Mouse (Mus musculus) heart, postnatal 0 days (tissue): ENCODE measurements at regions not wholly inside any gene's neighbourhood (a gene's known extent, or its start where the extent isn't known, plus 50 kb on each side); places are given as distances from the start of the nearest gene placed in this dataset.

ENCODE experiments used
- ATAC-seq: fragments of 200-750 bp; cut with Nextera tagmentation; 2 replicates; pipeline ENCODE4 v1.8.0; 2017; ENCODE audit warnings: low read depth, moderate number of reproducible peaks, moderate library complexity; ENCODE audit not compliant: insufficient read depth
- DNase-seq: peaks from one replicate; pipeline ENCODE4 v3.0.0-alpha.2; 2016; ENCODE audit warnings: low spot score
- H3K27ac ChIP-seq: fragments of 300-500 bp; sonication (generic); 2 replicates; pipeline ENCODE4 v1.5.1; 2014; ENCODE audit warnings: low read depth, mild to moderate bottlenecking
- H3K27me3 ChIP-seq: fragments of 300-500 bp; sonication (generic); 2 replicates; pipeline ENCODE4 v1.6.1; 2014; ENCODE audit warnings: low read length, mixed read lengths; ENCODE audit not compliant: control insufficient read depth, insufficient read depth
- H3K36me3 ChIP-seq: fragments of 300-500 bp; sonication (generic); replicated peaks from 2 replicates; pipeline ENCODE4 v1.6.1; 2014; ENCODE audit warnings: low read length, mixed read lengths; ENCODE audit not compliant: control insufficient read depth, insufficient read depth
- H3K4me1 ChIP-seq: fragments of 300-500 bp; sonication (generic); 2 replicates; pipeline ENCODE4 v1.6.1; 2014; ENCODE audit warnings: antibody characterized with exemption; ENCODE audit not compliant: control insufficient read depth, insufficient read depth
- H3K4me2 ChIP-seq: fragments of 300-500 bp; sonication (generic); 2 replicates; pipeline ENCODE4 v1.6.1; 2014; ENCODE audit warnings: low read depth, mild to moderate bottlenecking, low read length, moderate library complexity
- H3K4me3 ChIP-seq: fragments of 300-500 bp; sonication (generic); 2 replicates; pipeline ENCODE4 v1.5.1; 2014; ENCODE audit warnings: low read depth, low read length
- H3K9ac ChIP-seq: fragments of 300-500 bp; sonication (generic); replicated peaks from 2 replicates; pipeline ENCODE4 v1.6.1; 2014; ENCODE audit warnings: low read depth, low read length, mixed read lengths
- H3K9me3 ChIP-seq: fragments of 300-500 bp; sonication (generic); replicated peaks from 2 replicates; pipeline ENCODE4 v1.6.1; 2016; ENCODE audit warnings: low read length; ENCODE audit not compliant: control insufficient read depth
- CTCF ChIP-seq: IDR thresholded peaks from 2 replicates; pipeline ENCODE4 v1.5.1; 2016; ENCODE audit warnings: antibody characterized with exemption, control low read depth, low read depth
- EP300 ChIP-seq: IDR thresholded peaks from 2 replicates; pipeline ENCODE4 v1.6.1; 2016; ENCODE audit warnings: antibody characterized with exemption, low read depth
- WGBS: fragments of 180-500 bp; shearing (Covaris S2); extraction: QIAGEN DNeasy Blood & Tissue Kit; methylation state at CpG from one replicate; pipeline ENCODE4 v1.1.7; 2014; 5-methylcytosine and 5-hydroxymethylcytosine counted together

DNA sequence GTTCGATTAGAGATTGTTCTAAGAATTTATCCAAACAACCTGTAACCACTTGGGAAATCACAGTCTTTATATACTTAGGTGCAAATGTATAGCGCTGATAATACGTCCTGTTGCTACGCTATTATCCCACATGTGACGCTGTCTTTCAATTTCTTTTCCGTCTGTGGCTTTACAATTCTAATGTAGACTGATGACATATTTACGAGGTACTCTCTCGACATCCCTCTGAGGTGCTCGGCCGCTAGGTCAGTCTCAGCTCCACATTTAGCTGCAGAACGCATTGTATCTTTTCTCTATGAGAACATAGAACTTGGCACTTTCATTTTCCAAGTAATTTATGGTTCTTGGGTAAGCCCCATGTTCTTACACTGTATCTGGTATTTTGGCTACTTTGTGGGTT, 193.6 kb downstream of the Dact1 start:
- Histone ChIP-seq H3K27me3 (no peaks in the 10 kb centered on the region), H3K27ac (no peak overlapping the region), H3K4me1 (no peaks in the 10 kb centered on the region), H3K36me3 (no peaks in the 10 kb centered on the region), H3K4me3 (no peak overlapping the region), H3K4me2 (no peak overlapping the region), H3K9me3 (no peaks in the 10 kb centered on the region), H3K9ac (no peak overlapping the region)
- DNase-seq (no peak), ATAC-seq (no peak)
- TF ChIP-seq CTCF (no peak), EP300 (no peak)
- WGBS, result 82% methylated on average over 11 of the region's 11 CpGs

GRCm38 (mm10) chr12:71506206-71506605, 196.5 kb downstream of the Dact1 start:
- 56% methylated on average over 4 of the region's 4 CpGs for WGBS
- Histone ChIP-seq H3K9ac (no peak overlapping the region), H3K4me3 (no peak overlapping the region), H3K4me1 (no peaks in the 10 kb centered on the region), H3K27me3 (no peaks in the 10 kb centered on the region), H3K27ac (no peak overlapping the region), H3K4me2 (no peak overlapping the region), H3K36me3 (no peaks in the 10 kb centered on the region), H3K9me3 (no peaks in the 10 kb centered on the region)
- DNase-seq, result no peak
- ATAC-seq, result no peak
- TF ChIP-seq EP300, result no peak
- TF ChIP-seq CTCF, result no peak

DNA sequence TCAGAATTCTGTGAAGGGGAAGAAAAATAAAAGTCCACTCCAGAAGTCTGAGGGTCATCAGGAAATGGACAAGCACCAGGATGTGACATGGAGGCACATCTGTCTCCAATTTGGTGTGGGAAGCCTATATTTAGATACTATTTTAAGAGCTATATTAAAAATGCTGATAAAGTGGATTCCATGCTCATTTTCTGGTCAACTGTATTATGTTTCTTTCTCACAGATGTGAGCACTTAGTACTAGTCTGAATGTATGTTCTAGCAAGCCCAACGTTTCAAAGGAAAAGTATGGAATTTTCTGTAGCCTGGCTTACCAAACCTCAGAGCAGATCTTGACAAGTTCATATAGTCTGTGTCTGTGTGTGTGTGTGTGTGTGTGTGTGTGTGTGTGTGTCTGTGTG, 197.0 kb downstream of the Dact1 start:
- H3K4me1 ChIP-seq, result no peaks in the 10 kb centered on the region
- no peaks in the 10 kb centered on the region for H3K9me3 ChIP-seq
- 70% methylated on average over 1 of the region's 1 CpGs for WGBS
- H3K4me2 ChIP-seq, result no peak overlapping the region
- TF ChIP-seq CTCF, result no peak
- no peaks in the 10 kb centered on the region for H3K36me3 ChIP-seq
- no peak overlapping the region for H3K4me3 ChIP-seq
- H3K27me3 ChIP-seq, result no peaks in the 10 kb centered on the region
- H3K27ac ChIP-seq, result no peak overlapping the region
- no peak for ATAC-seq
- no peak overlapping the region for H3K9ac ChIP-seq
- no peak for DNase-seq

GRCm38 (mm10) chr12:71512915-71513612, 203.4 kb downstream of the Dact1 start:
- H3K27ac ChIP-seq, result no peak overlapping the region
- H3K4me1 ChIP-seq, result no peaks in the 10 kb centered on the region
- H3K36me3 ChIP-seq, result no peaks in the 10 kb centered on the region
- H3K4me3 ChIP-seq, result no peak overlapping the region
- no peak for ATAC-seq
- no peaks in the 10 kb centered on the region for H3K9me3 ChIP-seq
- 74% methylated on average over 7 of the region's 7 CpGs for WGBS
- no peak overlapping the region for H3K4me2 ChIP-seq
- no peak overlapping the region for H3K9ac ChIP-seq
- DNase-seq, result no peak
- H3K27me3 ChIP-seq, result no peaks in the 10 kb centered on the region
- TF ChIP-seq CTCF, result no peak
- no peak for TF ChIP-seq EP300

DNA sequence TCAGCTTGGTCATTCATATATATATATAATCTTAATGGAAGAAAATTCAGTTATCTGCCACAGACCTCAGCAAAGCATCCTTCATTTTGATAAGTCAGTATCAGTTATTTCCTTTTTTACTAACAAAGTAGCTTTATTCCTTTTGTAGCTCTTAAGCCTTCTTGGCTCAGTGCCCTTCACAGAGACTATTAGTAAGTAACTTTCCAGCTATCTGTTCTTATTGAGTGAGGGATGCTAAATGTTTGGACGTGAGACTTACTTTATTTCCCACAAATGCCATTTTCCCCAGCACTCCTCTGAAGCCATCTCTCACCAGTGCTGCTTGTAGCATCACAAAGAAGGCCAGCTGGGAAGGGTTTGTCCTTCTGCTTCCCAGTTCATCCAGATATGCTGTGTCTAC, 209.8 kb downstream of the Dact1 start:
- no peak overlapping the region for H3K27ac ChIP-seq
- no peak for ATAC-seq
- 26% methylated on average over 1 of the region's 1 CpGs for WGBS

GRCm38 (mm10) chr12:71521936-71522335, 212.3 kb downstream of the Dact1 start:
- WGBS, result 73% methylated on average over 3 of the region's 3 CpGs
- H3K36me3 ChIP-seq, result no peaks in the 10 kb centered on the region
- no peak for ATAC-seq
- H3K4me2 ChIP-seq, result no peak overlapping the region
- H3K9me3 ChIP-seq, result no peaks in the 10 kb centered on the region
- H3K27me3 ChIP-seq, result no peaks in the 10 kb centered on the region
- H3K27ac ChIP-seq, result no peak overlapping the region
- no peak for DNase-seq
- TF ChIP-seq EP300, result no peak
- TF ChIP-seq CTCF, result no peak
- H3K4me3 ChIP-seq, result no peak overlapping the region
- H3K9ac ChIP-seq, result no peak overlapping the region
- H3K4me1 ChIP-seq, result no peaks in the 10 kb centered on the region

More for the DNA sequence above, 209.8 kb downstream of the Dact1 start:
- no peak for TF ChIP-seq EP300
- TF ChIP-seq CTCF, result no peak
- Histone ChIP-seq H3K4me3 (no peak overlapping the region), H3K27me3 (no peaks in the 10 kb centered on the region), H3K4me2 (no peak overlapping the region), H3K4me1 (no peaks in the 10 kb centered on the region), H3K9me3 (no peaks in the 10 kb centered on the region), H3K9ac (no peak overlapping the region), H3K36me3 (no peaks in the 10 kb centered on the region)
- no peak for DNase-seq
